Mouse (Mus musculus): ENCODE data around the gene Exoc3l.

The Exoc3l gene

DNA sequence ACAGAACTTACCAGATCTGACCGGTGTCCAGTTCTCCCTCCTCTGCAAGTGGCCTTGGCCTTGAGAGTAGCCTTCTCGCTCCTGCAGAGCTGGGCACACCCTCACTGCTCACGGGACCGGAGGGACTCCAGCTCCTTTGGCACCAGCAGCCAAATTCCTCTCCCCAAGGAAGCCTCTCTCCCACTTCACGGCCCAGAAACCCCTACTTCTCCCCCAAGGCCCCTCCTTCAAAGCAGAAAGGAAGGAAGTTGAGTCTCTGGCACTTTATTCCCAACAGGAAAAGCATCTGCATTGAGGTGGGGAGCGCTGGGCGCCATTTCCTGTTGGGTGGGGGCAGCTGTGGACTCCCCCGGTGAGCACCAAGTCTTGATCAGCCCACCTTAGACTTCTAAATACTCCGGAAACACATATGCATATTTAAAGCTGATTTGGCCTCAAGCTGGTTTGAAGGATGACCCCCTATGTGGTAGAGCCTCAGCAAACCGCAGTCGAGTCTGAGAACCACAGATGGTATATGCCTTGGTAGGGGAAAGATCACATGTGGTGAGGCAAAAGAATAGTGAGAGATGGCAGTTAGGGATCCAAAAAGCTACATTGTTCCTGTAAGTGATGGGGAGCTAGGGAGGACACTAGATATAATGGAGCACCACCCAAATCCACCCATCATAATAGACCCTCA is at the start of gene Exoc3l:
Gene Exoc3l, minus strand, starts transcription at position 207 of the 679 bp plus-strand sequence.
- DNase-seq, result no peak

DNA sequence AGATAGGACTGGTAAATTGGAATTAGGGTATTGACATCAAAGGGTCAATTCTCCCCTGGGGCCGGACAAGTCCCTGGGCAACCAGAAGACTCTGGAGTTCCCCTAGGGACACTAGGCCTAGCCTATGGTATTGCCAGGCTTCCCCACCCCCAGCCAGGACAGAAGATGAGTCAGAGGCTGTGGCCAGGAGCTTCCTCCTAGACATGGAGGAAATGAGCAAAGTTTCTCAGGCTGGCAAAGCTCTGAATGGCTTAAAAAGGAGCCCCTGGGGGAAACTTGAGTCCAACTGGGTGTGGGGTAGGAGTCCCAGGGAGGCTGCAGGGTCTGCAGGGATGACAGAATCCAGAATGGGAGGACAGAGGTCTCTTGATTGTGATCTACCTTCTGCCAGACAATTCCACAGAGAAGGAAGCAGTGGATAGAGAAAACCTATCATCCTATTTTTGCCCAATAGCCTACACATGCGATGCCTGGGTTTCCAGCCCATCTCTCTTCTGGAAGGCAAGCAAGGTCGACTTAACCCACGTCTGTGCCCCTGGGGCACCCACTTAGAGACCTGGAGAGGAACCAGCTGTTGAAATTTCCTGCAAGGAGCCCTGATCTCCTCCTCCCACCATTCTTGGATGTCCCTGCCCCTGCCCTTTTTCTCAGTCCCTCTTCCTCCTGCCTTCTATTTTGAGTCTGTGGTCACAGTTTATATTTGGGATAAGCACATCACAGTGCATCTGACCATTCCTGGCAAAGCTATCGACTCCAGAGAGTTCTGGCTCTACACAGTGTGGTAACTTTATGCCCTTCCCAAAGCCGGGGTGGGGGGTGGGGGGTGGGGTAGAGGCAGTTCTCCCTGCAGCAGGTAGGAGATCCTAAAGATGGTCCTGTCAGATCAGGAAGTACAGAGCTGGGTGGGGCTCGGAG is 49.4 kb upstream of the Exoc3l start:
- no peak for DNase-seq

DNA sequence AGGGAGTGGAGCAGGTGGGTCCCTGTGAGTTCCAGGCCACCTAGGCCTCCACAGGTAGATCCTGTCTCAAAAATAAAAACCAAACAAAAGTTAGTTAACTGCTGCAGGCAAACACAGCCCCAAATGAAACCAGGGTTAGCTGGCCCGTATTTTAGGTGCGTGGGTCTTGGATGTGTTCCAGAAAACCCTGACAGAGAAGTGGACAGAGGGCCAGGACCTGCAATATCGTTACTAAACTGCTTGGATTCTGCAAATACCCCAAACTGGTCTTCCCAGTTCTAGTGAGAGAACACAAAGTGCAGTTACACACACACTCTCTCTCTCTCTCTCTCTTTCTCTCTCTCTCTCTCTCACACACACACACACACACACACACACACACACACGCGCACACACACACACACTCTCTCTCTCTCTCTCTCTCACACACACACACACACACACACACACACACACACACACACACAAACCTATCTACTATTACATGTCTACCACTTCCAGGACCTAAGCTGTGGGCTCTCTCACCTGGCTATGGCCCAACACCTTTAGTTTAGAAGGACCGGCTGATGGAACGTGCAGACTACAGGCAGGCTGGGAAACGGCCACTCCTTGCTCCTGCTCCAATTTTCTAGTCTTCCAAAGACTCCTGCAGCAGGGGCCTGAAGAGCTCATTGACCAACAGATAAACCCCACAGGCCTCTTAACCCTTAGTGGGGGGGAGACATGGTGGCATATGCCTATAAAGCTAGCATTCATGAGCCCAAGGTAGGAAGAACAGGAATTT is 48.1 kb upstream of the Exoc3l start:
- no peak for DNase-seq

DNA sequence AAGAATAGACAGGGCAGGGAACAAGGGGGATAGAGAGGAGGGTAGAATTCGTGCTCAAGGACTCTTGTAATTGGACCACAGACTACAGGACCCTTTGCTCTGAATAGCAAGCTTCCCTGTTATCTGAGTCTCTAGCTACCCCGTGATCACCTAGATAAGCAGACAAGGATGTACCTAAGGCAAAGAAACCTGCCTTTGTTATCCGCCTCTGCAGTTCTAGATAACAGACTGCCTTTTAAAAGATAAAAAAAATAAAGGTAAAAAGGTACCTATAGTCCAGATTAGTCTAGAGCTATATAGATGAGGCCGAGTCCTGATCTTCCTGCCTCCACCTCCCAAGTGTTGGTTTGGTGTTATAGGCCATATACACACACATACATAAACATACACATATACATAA is 46.9 kb upstream of the Exoc3l start:
- no peak for DNase-seq

DNA sequence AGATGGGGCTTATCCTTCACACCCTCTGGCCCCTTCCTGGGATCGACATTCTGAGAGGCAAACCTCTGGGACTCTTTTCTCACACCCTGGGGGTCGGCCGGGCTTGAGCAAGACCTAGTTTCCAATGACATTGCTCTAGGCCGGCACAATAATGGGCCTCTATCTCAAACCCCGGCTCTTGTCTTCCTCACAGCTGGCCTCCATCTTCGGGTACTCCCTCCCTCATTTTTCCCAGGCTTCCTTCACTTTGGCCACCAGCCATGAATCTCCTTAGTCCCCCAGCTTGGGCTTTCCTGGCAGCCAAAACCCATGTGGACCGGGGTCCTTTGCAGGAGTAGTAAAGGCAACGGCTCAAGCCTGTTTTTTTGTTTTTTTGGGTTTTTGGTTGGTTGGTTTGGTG is 45.5 kb upstream of the Exoc3l start:
- DNase-seq, result no peak

DNA sequence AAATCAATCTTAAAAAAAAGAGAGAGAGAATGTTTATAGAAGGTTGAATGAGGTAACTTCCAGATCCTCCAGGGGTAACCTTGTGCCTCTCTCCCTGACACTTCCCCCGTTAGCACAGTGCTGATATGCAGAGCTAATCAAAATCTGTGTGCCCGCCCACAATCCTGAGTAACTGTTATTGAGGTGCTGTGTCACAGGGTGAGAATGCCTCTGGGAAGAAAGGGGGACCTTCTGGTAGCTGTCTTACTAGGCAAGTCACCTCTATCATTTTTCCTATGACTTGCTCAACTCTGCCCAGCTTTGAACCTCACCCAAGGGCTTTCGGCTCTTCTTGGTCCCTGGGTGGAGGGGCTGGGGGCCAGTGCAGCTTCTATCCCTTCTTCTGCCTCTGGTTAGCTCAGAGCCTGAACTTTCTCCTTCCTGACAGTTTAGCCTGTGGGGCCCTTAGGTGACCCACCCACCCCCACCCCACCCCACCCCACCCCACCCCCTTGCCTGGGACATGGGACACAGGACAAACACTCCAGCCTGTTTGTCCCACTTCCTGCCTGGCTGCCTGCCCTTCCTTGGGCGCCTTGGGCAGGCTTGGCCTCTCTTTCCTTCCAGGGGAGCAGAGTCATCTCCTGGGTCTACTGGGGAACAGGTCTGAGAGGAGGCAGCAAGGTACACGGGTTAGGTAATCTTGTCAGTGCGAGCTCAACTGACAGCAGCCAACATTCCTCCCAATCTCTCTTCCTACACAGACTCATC is 44.2 kb upstream of the Exoc3l start:
- no peak for DNase-seq

DNA sequence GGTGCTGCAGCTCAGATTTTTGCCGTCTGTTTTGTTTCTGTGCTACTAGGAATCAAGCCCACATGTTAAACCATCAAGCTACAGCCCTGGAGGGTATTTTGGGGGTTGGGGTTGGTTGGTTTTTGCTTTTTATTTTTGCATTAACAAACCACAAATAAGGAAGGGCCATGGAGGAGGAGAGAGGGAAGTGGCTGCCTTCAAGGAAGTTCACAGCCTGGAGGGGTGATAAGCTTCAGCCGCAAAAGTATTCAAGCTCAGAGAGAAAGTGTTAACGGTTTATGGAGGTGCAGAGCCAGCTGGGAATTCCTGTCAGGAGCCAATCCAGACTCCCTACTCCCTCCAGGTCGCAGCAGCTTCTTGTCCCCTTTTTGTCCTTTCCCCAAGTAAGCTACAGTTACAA is 43.1 kb upstream of the Exoc3l start:
- DNase-seq, result no peak

DNA sequence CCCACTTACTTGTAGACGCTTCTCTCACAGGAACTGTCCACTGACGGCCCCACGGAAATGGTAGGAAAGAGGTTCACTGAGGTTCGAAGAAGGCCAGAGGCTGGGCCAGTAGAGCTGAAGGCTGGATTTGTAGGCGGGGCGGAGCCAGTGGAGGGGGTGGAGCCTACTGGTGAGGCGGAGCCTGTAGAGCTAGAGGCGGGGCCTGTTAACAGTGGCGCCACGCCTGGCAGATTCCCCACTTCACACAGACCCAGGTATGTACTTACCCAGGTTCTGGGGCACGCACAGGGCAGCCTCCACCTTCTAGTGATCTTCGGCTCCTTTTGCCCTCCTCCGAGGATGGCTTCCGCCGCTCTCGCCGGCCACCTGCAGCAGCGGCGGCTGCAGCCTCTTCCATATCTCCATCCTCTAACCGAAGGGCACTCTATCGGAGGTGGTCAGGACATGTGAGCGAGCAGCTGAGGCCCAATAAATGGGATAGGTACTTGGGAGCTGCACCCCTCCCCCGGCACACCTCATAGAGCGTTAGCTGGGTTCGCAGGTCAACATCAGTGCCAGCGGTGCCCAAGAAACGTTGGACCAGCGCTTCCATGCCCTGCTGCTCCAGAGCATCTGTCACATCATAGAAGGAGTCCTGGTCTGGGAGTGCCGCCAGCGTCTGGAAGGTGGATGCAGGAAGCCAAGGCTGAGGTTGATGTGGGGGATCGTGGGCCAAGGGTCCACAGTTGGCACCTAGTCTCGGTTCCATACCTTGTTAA is 40.7 kb upstream of the Exoc3l start:
- no peak for DNase-seq

DNA sequence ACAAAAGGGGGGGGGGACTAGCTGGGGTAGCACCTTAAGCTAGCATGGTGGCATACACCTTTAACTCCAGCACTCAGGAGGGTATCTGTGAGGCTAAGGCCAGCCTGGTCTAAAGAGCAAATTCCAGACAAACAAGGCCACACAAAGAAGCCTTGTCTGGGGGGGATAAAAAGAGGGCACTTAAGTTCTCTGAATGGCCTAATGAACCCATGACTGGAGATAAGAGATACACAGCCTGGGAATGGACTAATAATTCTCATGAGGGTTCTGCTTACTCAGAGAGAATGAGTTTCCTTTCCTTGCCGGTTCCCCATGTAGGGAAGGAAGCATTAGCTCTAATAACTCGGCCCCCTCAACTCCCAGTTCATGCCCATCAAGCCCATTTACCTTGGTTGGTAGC is 36.6 kb upstream of the Exoc3l start:
- no peak for DNase-seq

DNA sequence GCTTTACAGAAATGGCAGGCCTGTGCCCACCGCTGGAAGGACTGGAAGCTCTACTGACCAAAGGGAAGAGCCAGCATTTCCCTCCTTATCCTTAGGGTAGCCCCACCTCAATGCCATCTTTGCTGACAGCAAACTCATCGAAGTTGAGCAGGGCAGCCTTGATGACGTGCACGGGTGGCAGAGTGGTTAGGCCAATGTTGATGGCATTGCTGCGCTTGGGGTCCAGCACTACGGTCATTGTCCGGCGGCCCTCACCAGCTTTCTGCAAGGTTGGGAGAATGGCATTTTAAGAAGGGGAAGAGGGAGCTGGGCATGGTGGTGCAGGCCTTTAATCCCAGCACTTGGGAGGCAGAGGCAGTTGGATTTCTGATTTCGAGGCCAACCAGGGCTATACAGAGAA is 36.0 kb upstream of the Exoc3l start:
- DNase-seq, result no peak

DNA sequence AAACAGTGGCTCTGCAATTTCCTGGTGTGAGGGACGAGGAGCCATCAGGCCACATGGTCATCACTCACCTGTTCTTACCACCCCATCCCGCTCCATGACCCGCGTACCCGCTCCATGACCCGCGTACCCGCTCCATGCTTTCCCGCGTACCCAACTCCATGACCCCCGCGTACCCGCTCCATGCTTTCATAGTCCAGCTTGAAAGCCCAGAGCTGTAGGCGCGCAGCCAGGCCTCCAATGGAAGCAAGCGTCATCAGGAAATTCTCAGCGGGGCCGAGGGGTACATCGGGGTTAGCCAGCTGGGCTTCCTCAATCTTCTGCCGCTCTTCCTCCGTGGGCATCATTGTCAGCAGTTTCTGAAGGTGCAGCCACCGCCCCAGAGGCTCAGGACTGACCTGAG is 35.6 kb upstream of the Exoc3l start:
- DNase-seq, result no peak

DNA sequence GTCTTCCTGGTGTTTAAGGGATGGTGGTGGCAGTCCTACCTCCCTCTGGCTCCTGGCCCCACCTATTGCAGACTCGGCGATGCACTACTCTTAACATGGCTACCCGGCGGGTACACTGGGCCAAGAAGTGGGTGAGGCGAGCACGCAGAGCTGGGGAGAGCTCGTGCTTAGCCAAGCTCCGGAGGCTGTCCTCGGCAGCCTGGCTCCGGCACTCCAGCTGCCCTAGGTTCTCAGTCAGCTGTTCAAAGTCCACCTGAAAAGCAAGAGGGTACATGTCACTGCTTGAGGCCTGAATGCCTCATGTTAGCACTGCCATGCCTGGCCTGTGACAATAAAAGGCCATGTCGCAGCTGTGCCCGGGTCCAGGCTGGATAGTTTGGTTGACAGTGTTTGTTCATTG is 34.4 kb upstream of the Exoc3l start:
- no peak for DNase-seq

DNA sequence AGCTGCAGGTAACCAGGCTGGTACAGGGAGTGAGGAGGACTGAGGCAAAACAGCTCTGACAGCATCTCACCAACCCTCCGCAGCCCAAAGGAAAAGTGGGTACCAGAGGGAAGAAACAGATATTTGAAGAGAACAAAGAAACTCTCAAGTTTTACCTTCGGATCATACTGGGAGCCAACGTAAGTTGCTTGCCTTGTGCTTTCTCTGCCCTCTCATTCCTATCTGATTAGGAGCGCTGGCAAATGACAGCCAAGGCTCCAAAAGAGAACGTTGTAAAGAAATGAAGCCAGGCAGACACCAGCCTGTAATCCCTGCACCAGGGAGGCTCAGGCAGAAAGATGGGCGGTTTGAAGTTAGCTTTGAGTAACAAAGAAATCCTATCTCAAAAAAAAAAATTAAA is 31.1 kb upstream of the Exoc3l start:
- DNase-seq, result no peak

DNA sequence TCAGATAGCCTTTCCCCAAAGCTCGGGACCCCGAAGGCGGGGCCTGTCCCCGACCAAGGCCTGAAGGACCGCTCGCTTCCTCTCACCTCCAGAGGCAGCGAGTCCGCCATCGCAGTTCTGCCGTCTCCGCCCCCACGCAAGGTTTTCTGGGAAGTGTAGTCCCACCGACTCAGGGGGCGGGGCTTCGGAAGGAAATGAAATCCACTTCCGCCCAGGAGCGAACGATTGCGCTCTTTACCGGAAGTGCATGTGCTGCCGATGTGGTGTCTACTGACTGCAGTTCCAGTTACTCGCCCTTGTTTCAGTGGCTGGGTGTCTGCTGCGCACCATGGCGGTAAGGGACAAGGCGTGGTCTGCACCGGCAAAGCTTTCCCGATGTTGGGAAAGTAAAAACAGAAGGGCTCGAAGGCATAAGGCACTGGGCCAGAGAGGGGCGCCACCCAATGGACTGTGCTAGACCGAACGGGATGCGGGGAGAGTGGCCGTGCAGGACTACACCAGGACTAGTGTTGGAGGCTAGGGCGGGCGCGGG is 30.3 kb upstream of the Exoc3l start, which contains the start of the genes Lrrc29 and Tmem208:
Gene Lrrc29, minus strand, starts transcription at position 138 of the 532 bp plus-strand sequence.
Gene Tmem208, plus strand, starts transcription at position 214 of the 532 bp plus-strand sequence.
- DNase-seq, result peak; percentile 96

DNA sequence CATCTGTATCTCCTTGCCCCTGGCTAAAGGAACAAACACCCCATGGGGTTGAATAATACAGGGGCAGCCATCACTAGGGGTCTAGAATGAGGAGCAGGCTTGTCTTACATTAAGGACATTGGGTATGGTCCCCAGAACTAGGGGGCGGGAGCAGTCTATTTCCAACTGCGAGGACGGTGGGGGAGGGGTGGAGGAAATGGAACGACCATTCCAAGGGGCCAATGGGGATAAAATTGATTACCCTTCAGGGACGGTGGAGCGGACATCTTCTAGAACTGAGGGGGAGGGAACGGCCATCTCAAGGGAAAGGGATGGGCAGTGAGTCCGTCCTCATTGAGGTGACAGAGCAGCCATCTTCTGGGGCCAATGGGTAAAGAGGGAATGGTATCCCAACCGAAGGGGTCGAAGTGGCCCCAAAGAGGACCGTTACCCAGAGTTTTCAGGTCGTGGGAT is 29.8 kb upstream of the Exoc3l start:
- DNase-seq, result no peak

DNA sequence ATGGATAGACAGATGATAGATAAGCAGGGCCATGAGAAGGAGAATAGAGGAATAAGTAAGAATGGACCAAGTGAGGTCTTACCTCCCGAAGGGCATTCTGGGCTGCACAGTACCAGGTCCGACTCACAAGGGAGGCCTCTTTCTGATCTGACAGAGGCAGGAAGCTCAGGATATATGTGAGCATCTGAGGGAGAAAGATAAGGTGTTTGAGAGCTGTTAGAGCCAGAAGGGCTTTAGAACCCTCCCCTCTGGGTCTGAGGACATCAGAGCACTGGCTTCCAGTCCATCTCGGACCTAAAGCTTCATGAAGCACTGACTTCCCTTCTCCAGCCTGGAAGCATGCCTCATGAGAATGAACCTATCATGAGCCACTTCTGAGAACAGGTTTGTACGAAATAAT is 27.3 kb upstream of the Exoc3l start:
- DNase-seq, result no peak

DNA sequence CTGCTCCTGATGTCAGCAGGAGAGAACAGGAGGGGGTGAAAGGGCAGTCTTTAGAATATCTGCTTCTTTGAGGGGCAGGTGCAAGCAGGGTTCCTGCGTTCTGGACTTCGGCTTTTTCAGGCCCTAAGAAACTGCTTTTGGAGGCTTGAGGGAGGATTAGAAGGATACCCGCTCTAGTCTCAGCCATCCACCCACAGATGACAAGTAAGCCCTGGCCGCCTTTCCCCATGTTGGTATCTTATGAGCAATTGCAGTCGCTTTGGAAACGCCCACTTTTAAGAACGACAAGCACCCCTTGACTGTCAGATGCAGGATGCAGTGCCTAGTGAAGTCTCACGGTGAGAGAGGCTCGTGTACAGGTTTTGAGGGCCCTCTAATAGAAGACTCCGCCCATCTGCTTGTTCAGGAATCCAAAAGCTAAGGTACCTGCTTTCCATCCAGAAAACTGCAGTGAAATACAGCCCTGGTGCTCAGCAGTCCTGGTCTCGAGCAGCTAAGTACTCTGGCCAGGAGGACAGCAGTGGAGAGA is 22.8 kb upstream of the Exoc3l start:
- DNase-seq, result no peak

DNA sequence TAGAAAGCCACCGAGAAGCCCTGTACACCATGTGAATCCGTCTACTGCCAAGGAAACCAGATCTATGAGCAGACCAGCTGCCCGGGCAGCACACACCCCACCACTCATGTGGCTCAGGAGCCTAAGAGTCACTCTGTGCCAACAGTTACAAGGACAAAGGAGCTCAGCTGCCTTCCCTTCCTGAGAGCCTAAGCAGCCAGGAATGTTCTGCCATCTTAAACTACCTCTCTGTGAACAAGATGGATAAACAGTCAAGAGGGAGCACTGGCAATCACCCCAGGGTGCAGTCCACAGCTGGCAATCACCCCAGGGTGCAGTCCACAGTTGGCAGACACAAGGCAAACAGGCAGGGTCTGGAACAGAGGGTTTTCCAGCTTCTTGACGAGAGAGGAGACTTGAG is 22.0 kb upstream of the Exoc3l start:
- DNase-seq, result no peak

DNA sequence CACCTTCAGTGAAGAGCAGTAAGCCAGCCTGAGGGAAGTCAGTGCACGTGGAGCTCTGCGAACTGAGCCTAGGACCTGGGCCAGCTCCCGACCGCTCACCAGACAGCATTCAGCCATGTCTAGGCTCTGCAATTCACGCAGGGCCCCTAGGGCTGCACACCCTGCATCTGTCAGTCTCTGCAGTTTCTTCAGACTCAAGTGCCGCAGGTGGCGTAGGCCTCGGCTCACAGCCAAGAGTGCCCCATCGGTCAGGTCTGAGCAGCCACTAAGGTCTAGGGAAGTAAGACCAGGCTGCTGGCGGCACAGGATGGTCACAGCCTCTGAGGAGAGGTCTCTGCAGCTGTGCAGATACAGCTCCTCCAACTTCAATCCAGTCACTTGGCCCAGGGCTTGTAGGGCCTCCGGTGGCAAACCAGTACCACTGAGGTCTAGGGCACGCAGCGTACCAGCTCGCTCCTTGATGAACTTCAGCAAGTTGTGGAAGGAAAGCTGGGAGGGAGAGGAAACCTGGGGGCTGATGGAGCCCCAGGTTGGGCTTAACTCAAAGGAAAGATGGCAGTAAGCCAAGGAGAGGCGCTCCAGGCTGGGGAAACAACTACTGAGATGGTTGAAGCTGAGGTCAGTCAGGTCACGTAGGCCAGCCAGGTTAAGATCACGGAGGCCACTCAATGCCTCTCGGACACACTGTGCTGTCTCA is 19.3 kb upstream of the Exoc3l start:
- peak; percentile 57 for DNase-seq

DNA sequence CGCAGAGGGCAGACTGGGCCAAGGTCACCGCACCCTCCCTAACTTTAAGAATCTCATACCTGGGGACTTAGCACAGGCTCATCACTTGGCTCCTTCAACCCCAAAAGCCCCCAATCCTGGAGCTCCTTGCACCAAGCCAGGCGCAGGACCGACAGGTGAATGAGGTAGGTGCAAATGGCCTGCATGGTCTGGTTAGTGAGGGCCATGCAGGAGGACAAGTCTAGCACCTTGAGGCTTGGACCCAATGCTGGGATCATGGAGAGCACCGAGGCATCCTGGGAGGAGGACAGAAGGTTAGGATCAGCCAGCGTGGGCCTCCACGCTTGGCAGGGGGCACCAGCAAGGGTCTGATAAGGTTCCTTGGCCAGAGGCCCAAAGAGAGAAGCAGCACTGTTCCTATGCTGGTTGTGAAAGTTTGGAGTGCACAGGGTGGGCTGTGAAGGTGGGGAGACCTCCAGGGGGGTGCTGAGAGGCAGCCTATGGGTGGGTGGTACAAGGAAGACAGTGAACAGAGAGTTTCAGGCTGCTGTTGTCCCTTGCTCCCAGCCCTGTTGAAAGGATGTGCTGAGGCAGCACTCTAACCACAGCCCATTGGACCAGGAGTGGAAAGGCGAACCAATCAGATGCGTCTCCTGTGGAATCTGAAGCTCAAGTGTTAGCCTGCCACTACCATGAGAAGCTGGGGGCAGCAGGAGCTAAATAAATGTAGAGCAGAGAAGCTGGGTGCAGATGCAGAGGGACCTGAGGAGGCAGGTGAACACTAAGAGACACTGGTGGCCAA is 17.9 kb upstream of the Exoc3l start:
- DNase-seq, result no peak
